Mouse (Mus musculus) ES-E14 (cell line): ENCODE measurements at regions not wholly inside any gene's neighbourhood (a gene's known extent, or its start where the extent isn't known, plus 50 kb on each side); places are given as distances from the start of the nearest gene placed in this dataset.

Source experiments
- CHD2 ChIP-seq: IDR thresholded peaks from 2 replicates; pipeline ENCODE4 v1.6.1; 2014; ENCODE audit warnings: mild to moderate bottlenecking, low read depth, low read length, inconsistent platforms
- HCFC1 ChIP-seq: IDR thresholded peaks from 2 replicates; pipeline ENCODE4 v1.6.1; 2012; ENCODE audit warnings: low read length, inconsistent platforms, borderline replicate concordance; ENCODE audit not compliant: insufficient read depth
- MAFK ChIP-seq: IDR thresholded peaks from 2 replicates; pipeline ENCODE4 v1.6.1; 2014; ENCODE audit warnings: mild to moderate bottlenecking, low read depth, low read length, inconsistent platforms; ENCODE audit not compliant: insufficient read depth
- ZC3H11A ChIP-seq: IDR thresholded peaks from 2 replicates; pipeline ENCODE4 v1.6.1; 2012; ENCODE audit warnings: low read depth, mild to moderate bottlenecking, inconsistent platforms, low read length, borderline replicate concordance
- ZNF384 ChIP-seq: IDR thresholded peaks from 2 replicates; pipeline ENCODE4 v1.6.1; 2012; ENCODE audit warnings: low read depth, low read length, inconsistent platforms

DNA sequence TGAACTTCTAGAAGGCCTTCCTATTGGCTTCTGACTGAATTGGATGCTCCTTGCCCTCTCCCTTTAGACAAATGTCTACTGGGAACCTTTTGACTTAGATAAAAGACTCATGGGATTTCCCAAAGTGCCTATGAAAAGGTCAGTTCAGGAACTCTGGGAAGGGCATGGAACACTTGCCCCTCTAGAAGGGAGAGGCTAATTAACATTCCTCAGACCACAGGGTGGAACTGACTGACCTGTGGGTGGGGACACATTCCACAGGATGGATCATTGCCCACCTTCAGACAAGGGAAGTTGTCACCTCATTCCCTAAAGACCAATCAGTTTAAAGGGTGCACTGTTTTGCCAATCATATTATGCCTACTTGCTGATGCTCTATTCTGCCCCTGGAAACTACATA, 416.6 kb upstream of the Sox11 start:
- no peak for TF ChIP-seq MAFK
- TF ChIP-seq CHD2: no peak
- TF ChIP-seq HCFC1: no peak
- no peak for TF ChIP-seq ZNF384
- TF ChIP-seq ZC3H11A: no peak
